Mouse (Mus musculus): ENCODE data around the gene Tdrd9. TPM values are rescaled to one million over a fixed set of nuclear protein-coding genes. Genes with fewer than 3 reads are reported as not detected.

Gene Tdrd9
- polyA plus RNA-seq (2016; fragmentation: Nextera tagmentation; extraction: Ambion mirVana) = 0.65 and 0.75 TPM in 2 replicates

DNA sequence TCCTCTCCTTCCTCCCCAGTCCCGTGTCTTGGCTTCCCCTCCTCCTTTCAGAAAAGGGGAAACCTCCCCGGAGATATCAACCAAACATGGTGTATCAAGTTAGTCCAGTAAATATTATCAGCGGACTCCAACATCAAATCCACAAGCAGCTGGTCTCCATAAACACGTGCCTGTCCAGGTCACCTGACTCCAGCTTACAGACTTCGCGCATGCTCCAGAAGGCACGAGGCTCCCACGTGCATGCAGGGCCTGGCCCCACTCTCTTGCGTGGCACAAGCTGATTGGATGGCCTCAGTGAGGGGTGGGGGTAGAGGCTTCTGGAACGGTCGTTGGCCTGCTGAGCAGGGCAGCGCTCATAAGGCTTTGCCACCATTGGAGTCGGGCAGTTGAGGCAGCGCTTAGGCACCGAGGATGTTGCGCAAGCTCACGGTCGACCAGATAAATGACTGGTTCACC is at the start of gene Tdrd9:
Tdrd9 (plus strand) TSS at position 329 of the 456 bp plus-strand sequence.
- Histone ChIP-seq H3K4me2 (replicated peaks) (no peak within 1 kb of the TSS), H3K27me3 (replicated peaks) (no peaks in the 10 kb centered on the region), H3K9me3 (no peaks in the 10 kb centered on the region), H3K4me1 (peaks cover 1% of the 10 kb centered on the region), H3K4me3 (no peak within 1 kb of the TSS), H3K9ac (no peak within 1 kb of the TSS), H3K27ac (no peak within 1 kb of the TSS), H3K36me3 (no peaks in the 10 kb centered on the region)
- whole genome bisulfite sequencing = 90% methylated on average over 18 of the region's 18 CpGs
- no peak for ATAC-seq (ENCODE audit: low FRiP score, low read depth)

DNA sequence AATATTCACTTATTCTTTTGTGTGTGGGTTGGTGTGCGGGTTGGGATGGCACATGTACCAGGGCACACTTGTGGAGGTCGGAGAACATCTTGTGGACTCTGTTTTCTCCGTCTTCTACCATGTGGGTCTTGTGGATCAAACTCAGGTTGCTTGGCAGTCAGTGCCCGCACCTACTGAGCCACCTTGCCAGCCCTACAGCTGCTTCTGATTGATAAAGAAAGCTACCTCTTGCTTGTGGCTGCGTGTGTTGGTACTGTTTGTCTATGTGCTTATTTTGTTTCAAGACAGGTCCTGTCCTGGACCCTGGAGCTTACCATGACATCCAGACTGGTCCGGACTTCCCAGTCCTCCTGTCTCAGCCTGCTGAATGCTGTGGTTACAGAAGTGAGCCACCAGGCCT is 48.2 kb upstream of the Tdrd9 start:
- H3K4me3 ChIP-seq = no peak overlapping the region
- no peaks in the 10 kb centered on the region for H3K36me3 ChIP-seq
- 91% methylated on average over 6 of the region's 6 CpGs for WGBS
- H3K27ac ChIP-seq = no peak overlapping the region
- no peak overlapping the region for H3K4me2 ChIP-seq (replicated peaks)
- no peak for ATAC-seq (ENCODE audit: low FRiP score, low read depth)
- H3K4me1 ChIP-seq = no peaks in the 10 kb centered on the region
- H3K9ac ChIP-seq = no peak overlapping the region
- H3K27me3 ChIP-seq (replicated peaks) = no peaks in the 10 kb centered on the region
- no peaks in the 10 kb centered on the region for H3K9me3 ChIP-seq

DNA sequence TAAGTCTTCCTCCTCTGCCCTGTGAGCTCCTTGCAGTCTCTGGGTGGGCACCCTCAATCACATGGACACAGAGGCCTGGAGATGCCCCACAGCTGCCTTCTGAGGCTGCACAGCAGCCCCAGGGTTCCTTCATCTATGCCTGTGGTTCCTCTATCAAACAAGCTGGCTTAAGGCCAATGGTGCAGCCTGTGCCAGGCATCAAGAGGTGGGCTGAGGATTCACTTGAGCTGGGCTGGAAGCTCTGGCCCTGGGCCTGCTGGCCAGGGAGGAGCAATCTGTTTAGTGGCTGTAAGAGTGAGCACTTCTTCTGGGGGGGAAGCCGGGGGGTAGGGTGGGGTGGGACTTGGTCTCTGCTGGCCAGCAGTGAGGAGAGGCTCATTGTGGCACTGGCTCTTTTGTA is 44.0 kb upstream of the Tdrd9 start:
- Histone ChIP-seq H3K9me3 (no peaks in the 10 kb centered on the region), H3K27me3 (replicated peaks) (no peaks in the 10 kb centered on the region), H3K9ac (no peak overlapping the region), H3K36me3 (no peaks in the 10 kb centered on the region), H3K4me1 (no peaks in the 10 kb centered on the region), H3K27ac (no peak overlapping the region), H3K4me3 (no peak overlapping the region), H3K4me2 (replicated peaks) (no peak overlapping the region)
- WGBS = 93% methylated on average over 1 of the region's 1 CpGs
- no peak for ATAC-seq (ENCODE audit: low FRiP score, low read depth)

DNA sequence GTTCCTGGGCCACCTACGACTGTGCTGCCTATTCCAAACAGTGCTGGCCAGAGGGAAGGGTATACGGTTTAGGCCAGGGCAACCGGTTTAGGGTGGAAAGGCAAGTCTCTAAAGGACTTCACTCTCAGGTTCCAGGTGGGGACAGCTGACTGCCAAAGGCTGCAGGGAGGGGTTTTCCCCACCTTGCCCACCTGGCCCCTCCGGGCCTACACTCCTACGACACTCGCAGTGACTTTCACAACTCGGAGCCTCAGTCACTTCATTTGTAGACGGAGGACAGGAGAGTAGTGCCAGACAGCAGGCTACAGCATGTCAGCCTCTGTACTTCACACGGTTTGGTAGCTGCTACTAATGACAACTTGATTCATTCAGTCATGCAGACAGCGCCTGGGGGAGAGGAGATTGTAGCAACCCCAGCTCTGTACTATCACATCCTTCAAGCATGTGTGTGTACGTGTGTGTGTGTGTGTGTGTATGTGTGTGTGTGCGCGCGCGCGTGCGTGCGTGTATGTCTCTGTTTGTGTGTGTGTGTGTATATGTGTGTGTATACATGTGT is 42.9 kb upstream of the Tdrd9 start:
- no peak for ATAC-seq (ENCODE audit: low FRiP score, low read depth)
- no peak overlapping the region for H3K27ac ChIP-seq
- H3K4me3 ChIP-seq = no peak overlapping the region
- no peaks in the 10 kb centered on the region; the same call in 1 of the 2 replicates for H3K4me1 ChIP-seq
- no peaks in the 10 kb centered on the region for H3K36me3 ChIP-seq
- no peaks in the 10 kb centered on the region for H3K27me3 ChIP-seq (replicated peaks)
- no peaks in the 10 kb centered on the region for H3K9me3 ChIP-seq
- H3K9ac ChIP-seq = no peak overlapping the region
- no peak overlapping the region for H3K4me2 ChIP-seq (replicated peaks)
- WGBS = 88% methylated on average over 18 of the region's 18 CpGs

DNA sequence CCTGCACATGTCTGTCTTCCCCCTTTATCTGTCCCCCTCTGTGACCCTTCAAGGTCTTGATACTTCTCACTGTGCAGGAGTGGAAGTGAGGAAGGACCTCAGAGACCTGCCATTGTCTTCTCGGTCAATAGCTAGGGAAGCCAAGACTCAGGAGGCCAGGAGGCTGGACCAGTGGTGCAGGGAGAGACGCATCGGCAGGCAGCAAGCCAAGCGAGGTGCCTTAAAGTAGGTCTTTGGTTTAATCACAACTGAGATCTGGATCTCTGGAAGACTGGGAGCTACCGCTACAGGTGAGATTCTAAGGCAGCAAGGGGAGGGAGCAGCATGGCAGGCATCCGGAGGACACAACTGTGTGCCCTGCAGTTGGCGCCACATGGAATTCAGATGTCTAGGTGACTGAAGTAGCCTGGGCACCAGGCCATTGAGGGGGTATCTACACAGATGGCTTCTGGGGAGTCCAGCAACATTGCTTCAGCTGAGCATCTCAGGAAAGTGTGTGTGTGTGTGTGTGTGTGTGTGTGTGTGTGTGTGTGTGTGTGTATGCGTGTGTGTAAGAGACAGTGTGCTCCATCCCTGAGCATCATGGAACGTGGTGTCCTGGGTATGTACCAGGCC is 39.8 kb upstream of the Tdrd9 start:
- H3K4me2 ChIP-seq (replicated peaks) = no peak overlapping the region
- ATAC-seq (ENCODE audit: low FRiP score, low read depth) = no peak
- H3K4me3 ChIP-seq = no peak overlapping the region
- no peaks in the 10 kb centered on the region for H3K36me3 ChIP-seq
- 87% methylated on average over 9 of the region's 9 CpGs for WGBS
- H3K27ac ChIP-seq = no peak overlapping the region
- no peaks in the 10 kb centered on the region for H3K9me3 ChIP-seq
- H3K9ac ChIP-seq = no peak overlapping the region
- H3K27me3 ChIP-seq (replicated peaks) = no peaks in the 10 kb centered on the region
- no peaks in the 10 kb centered on the region; the same call in 1 of the 2 replicates for H3K4me1 ChIP-seq

DNA sequence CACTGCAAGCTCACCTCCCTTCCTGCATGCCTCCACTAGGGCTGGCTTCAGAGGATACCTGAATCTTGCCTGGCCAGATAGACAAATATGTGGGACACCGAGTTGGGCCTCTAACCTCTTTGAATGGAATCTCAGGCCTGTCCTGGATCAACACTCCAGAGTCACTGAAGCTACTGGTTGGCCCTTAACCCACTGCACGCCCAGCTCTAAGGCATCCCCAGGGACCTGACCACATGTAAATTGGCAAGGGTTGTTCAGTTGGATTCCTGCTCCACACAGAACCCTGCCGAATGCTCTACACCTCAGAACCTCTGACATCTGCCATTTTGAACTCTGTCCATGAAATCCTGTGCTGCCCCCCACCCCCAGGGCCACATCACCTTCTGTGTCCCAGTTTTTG is 38.8 kb upstream of the Tdrd9 start:
- Histone ChIP-seq H3K27me3 (replicated peaks) (no peaks in the 10 kb centered on the region), H3K36me3 (no peaks in the 10 kb centered on the region), H3K9ac (no peak overlapping the region), H3K27ac (no peak overlapping the region), H3K4me2 (replicated peaks) (no peak overlapping the region), H3K4me1 (peaks cover 5% of the 10 kb centered on the region), H3K9me3 (no peaks in the 10 kb centered on the region), H3K4me3 (no peak overlapping the region)
- WGBS = 69% methylated on average over 3 of the region's 3 CpGs
- ATAC-seq (ENCODE audit: low FRiP score, low read depth) = no peak

DNA sequence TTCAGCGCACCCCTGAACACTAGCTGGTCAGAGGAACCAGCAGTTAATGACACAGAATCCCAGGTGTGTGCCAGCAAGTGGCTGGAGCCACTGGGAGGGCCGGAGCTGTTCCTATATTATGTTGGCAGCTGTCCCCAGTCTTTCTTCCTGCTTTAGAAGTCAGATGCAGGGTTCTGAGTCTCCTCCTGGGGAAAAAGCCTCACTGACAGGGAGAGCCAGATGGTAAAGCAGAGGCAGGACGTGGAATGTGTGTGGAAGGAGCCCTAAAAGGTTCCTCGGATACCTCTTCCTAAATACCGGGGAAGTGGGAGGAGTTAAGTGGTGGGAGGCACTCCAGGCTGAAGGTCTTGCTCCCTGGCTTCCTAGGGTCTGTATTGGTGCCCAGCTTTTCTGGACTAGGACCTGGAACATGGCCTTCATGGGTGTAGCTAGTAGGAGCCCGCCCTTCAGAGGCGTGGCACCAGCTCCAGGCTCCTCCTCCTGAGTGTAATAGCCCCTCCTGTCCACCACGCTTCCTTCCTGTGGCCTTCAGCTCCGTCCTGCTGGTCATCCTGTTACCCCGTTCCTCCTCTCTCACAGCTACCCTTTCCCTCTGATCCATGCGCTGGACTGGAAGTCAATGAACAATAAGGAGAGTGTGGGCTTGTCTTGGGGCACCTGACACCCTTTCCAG is 38.2 kb upstream of the Tdrd9 start:
- peak; percentile 33; the same call in 1 of the 2 replicates for ATAC-seq (ENCODE audit: low FRiP score, low read depth)
- no peak overlapping the region for H3K27ac ChIP-seq
- no peaks in the 10 kb centered on the region for H3K36me3 ChIP-seq
- no peak overlapping the region for H3K4me3 ChIP-seq
- peaks cover 6% of the 10 kb centered on the region for H3K4me1 ChIP-seq
- WGBS = 61% methylated on average over 11 of the region's 11 CpGs
- no peaks in the 10 kb centered on the region for H3K9me3 ChIP-seq
- no peaks in the 10 kb centered on the region for H3K27me3 ChIP-seq (replicated peaks)
- H3K9ac ChIP-seq = no peak overlapping the region
- no peak overlapping the region for H3K4me2 ChIP-seq (replicated peaks)

DNA sequence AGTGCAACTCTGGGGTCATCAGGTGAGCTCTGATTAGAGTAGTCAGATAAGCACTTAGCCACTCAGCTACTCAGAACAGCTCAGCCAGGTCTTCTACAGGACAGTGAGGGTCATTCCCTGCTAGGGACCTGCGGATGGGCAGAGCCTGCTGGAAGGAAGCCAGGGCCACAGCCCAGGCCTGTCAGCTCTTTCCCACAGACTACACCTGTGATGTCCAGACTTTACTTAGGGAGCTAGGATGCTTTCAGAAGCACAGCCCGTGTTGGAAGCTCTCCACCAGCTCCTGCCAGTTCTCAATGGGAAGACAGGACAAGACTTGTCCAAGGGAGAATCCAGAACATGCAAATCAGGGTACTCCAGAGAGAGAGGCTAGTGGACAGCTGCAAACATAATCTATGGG is 37.4 kb upstream of the Tdrd9 start:
- ATAC-seq (ENCODE audit: low FRiP score, low read depth) = no peak
- Histone ChIP-seq H3K9ac (no peak overlapping the region), H3K4me2 (replicated peaks) (no peak overlapping the region), H3K36me3 (no peaks in the 10 kb centered on the region), H3K27me3 (replicated peaks) (no peaks in the 10 kb centered on the region), H3K4me1 (peaks cover 6% of the 10 kb centered on the region), H3K4me3 (no peak overlapping the region), H3K27ac (no peak overlapping the region), H3K9me3 (no peaks in the 10 kb centered on the region)
- WGBS = 82% methylated on average over 2 of the region's 2 CpGs

DNA sequence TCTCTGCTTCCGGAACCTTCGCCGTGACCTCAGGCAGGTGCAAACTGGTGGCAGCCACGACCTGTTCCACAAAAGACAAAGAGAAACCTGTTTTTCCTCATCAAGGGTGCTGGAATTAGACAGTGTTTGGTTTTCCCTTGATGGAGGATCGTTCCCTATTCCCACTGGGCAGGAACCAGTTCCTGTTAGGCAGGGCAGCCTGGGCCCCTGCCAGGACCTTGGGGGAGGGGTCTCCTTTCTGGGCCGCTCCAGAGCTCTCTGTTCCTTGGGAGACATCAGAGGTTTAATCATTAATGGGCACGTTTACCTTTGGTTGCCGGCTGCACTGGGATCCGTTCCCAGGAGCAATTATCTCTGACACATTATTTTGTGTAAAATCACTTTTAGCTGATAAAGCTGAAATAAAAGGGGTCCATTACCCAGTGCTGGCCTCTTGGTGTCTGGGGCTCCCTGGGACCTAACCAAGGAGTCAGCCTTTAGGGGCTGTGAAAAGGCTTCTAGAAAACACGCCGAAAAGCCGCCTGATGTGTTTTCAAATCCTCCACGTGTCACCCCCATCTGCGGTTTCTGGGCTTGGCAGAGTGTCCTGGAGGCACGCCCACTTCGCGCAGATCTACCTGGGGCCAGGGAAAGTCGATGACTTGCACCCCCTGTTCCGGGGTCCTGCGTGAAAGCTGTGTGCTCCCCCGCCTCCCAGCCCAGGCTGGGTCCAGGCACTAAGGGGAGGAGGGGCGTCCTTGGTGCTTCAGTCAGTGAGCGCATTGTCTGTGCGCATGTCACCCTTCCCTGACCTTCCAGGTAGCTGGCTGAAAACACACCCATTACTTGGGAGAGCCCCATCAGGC is 34.4 kb upstream of the Tdrd9 start:
- H3K9ac ChIP-seq = no peak overlapping the region
- peaks cover 6% of the 10 kb centered on the region for H3K4me1 ChIP-seq
- H3K27me3 ChIP-seq (replicated peaks) = no peaks in the 10 kb centered on the region
- no peak for ATAC-seq (ENCODE audit: low FRiP score, low read depth)
- no peaks in the 10 kb centered on the region for H3K36me3 ChIP-seq
- WGBS = 42% methylated on average over 24 of the region's 24 CpGs
- no peak overlapping the region for H3K4me2 ChIP-seq (replicated peaks)
- no peaks in the 10 kb centered on the region for H3K9me3 ChIP-seq
- H3K27ac ChIP-seq = no peak overlapping the region
- no peak overlapping the region for H3K4me3 ChIP-seq

DNA sequence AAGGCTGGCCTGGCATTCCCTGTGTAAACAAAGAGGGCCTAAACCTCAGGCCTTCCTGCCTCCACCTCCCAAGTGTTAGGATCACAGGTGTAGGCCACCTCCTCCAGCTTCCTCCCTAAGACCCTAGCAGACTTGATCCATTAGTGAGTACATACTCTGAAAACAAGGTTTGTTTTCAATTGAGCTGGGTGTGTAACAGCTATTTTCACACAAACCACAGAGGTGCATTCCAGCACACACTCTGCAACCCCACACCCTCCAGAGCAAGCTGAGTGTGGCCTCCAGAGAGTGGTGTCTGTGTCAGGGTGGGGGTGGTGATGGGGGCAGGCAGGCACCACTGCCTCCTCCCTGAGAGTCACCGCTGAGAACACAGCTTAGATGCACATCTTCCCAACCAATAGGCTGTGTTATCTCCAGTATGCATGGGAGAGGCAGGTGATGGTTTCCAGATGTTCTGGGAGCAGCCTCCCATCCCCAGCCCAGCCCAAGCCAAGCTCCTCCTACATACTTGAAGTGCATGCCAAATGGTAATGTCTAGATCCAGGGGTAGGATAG is 32.7 kb upstream of the Tdrd9 start:
- H3K4me3 ChIP-seq = no peak overlapping the region
- H3K4me2 ChIP-seq (replicated peaks) = no peak overlapping the region
- WGBS = 68% methylated on average over 1 of the region's 1 CpGs
- H3K27ac ChIP-seq = no peak overlapping the region
- peaks cover 6% of the 10 kb centered on the region for H3K4me1 ChIP-seq
- H3K27me3 ChIP-seq (replicated peaks) = no peaks in the 10 kb centered on the region
- no peaks in the 10 kb centered on the region for H3K36me3 ChIP-seq
- H3K9me3 ChIP-seq = no peaks in the 10 kb centered on the region
- no peak overlapping the region for H3K9ac ChIP-seq
- no peak for ATAC-seq (ENCODE audit: low FRiP score, low read depth)

DNA sequence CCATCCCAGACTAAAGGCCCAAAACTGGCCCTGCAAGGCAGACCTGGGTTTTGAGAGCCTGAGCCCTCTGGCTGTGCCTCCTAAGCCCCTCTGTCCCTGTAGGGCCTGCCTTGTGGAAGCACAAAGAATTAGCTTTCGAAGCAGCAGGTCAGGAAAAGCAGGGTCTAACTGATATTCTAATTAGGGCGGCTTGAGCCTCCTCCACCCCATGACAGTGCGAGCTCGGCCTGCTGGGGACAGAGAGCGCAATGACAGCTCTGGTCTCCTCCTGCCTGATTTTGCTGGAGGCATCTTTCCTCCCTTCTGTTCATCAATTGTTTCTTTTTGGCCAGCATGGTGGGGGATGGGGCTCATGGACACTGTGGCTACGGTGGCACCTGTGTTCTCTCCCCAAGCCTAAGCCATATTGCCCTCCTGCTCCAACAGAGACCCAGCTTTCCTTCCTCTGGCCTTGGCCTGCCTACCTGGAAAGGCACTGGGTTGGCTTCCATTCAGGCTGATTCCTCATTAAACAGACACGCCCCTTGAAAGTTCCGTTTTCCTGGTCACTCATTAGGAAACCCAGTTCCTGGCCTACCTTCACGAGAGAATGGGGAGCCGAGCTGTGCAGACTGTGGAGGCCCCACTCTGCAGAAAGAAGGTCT is 27.8 kb upstream of the Tdrd9 start:
- no peak overlapping the region for H3K4me3 ChIP-seq
- H3K9ac ChIP-seq = no peak overlapping the region
- WGBS = 76% methylated on average over 10 of the region's 10 CpGs
- ATAC-seq (ENCODE audit: low FRiP score, low read depth) = no peak
- H3K36me3 ChIP-seq = no peaks in the 10 kb centered on the region
- no peak overlapping the region for H3K27ac ChIP-seq
- H3K4me1 ChIP-seq = no peaks in the 10 kb centered on the region
- H3K9me3 ChIP-seq = no peaks in the 10 kb centered on the region
- H3K4me2 ChIP-seq (replicated peaks) = no peak overlapping the region
- H3K27me3 ChIP-seq (replicated peaks) = no peaks in the 10 kb centered on the region
